Mouse (Mus musculus) forebrain, embryonic 16.5 days (tissue): ENCODE measurements around the gene Clk1. TPM values are rescaled to one million over a fixed set of nuclear protein-coding genes. Genes with fewer than 3 reads are reported as not detected.
A peak's percentile ranks its signal among the peaks of the same experiment; 100 is the strongest.
"Not testable (repeated sequence)": the region's sequence is repeated elsewhere in the genome, so short reads cannot be mapped to it uniquely, and the experiment has no call there.

Source experiments
- ATAC-seq: fragments of 200-750 bp; cut with Nextera tagmentation; 2 replicates; pipeline ENCODE4 v1.8.0; 2017; ENCODE audit warnings: mild to moderate bottlenecking, moderate library complexity
- H3K27ac ChIP-seq: fragments of 300-500 bp; sonication (generic); 2 replicates; pipeline ENCODE4 v1.5.1; 2014; ENCODE audit warnings: low read length, control low read depth
- H3K27me3 ChIP-seq: fragments of 300-500 bp; sonication (generic); replicated peaks from 2 replicates; pipeline ENCODE4 v1.6.1; 2014; ENCODE audit warnings: low read length; ENCODE audit not compliant: control insufficient read depth, insufficient read depth
- H3K36me3 ChIP-seq: fragments of 300-500 bp; sonication (generic); 2 replicates; pipeline ENCODE4 v1.6.1; 2014; ENCODE audit not compliant: control insufficient read depth, insufficient read depth
- H3K4me1 ChIP-seq: fragments of 300-500 bp; sonication (generic); replicated peaks from 2 replicates; pipeline ENCODE4 v1.6.1; 2014; ENCODE audit warnings: low read length; ENCODE audit not compliant: control insufficient read depth, insufficient read depth
- H3K4me2 ChIP-seq: fragments of 300-500 bp; sonication (generic); 2 replicates; pipeline ENCODE4 v1.6.1; 2014; ENCODE audit warnings: mild to moderate bottlenecking, low read length, control low read depth
- H3K4me3 ChIP-seq: fragments of 300-500 bp; sonication (generic); replicated peaks from 2 replicates; pipeline ENCODE4 v1.5.1; 2014; ENCODE audit warnings: mild to moderate bottlenecking, low read length, control low read depth
- H3K9ac ChIP-seq: fragments of 300-500 bp; sonication (generic); replicated peaks from 2 replicates; pipeline ENCODE4 v1.6.1; 2014; ENCODE audit warnings: low read depth, low read length, control low read depth
- H3K9me3 ChIP-seq: fragments of 300-500 bp; sonication (generic); 2 replicates; pipeline ENCODE4 v1.6.1; 2016; ENCODE audit warnings: low read length; ENCODE audit not compliant: control insufficient read depth
- WGBS: fragments of 180-500 bp; shearing (Covaris S2); extraction: QIAGEN DNeasy Blood & Tissue Kit; methylation state at CpG from one replicate; pipeline ENCODE4 v1.1.7; 2014; 5-methylcytosine and 5-hydroxymethylcytosine counted together
- polyA plus RNA-seq: library from polyadenylated mRNA; unstranded; fragments of >200 nt; fragmentation: Nextera tagmentation; extraction: Ambion mirVana; gene quantifications from 2 replicates; pipeline ENCODE4 v1.2.1, GENCODE M21; 2015

The Clk1 gene
- polyA plus RNA-seq, 1 experiment from 2014 or later: 192 TPM

- H3K9me3 ChIP-seq: no peaks in the 10 kb centered on the region
- peaks cover 25% of the 10 kb centered on the region for H3K36me3 ChIP-seq
- H3K4me2 ChIP-seq: no peak overlapping the region
- no peak overlapping the region for H3K4me3 ChIP-seq
- no peak overlapping the region for H3K9ac ChIP-seq
- no peak overlapping the region for H3K27ac ChIP-seq
- H3K4me1 ChIP-seq: peaks cover 22% of the 10 kb centered on the region
- no peaks in the 10 kb centered on the region for H3K27me3 ChIP-seq
- 95% methylated on average over 3 of the region's 3 CpGs for WGBS
- ATAC-seq: no peak
These were observed 28.5 kb downstream of the Clk1 start for GRCm38 (mm10) chr1:58395341-58395740.

GRCm38 (mm10) chr1:58393284-58394195, 30.3 kb downstream of the Clk1 start:
- Histone ChIP-seq H3K4me1 (peaks cover 22% of the 10 kb centered on the region), H3K27me3 (no peaks in the 10 kb centered on the region), H3K4me2 (peak overlapping the region; percentile 70), H3K27ac (peak overlapping the region; percentile 99), H3K9ac (peak overlapping the region; percentile 99), H3K9me3 (no peaks in the 10 kb centered on the region), H3K4me3 (peak overlapping the region; percentile 83), H3K36me3 (peaks cover 23% of the 10 kb centered on the region)
- WGBS: 2% methylated on average over 60 of the region's 90 CpGs
- ATAC-seq: peak; percentile 63

DNA sequence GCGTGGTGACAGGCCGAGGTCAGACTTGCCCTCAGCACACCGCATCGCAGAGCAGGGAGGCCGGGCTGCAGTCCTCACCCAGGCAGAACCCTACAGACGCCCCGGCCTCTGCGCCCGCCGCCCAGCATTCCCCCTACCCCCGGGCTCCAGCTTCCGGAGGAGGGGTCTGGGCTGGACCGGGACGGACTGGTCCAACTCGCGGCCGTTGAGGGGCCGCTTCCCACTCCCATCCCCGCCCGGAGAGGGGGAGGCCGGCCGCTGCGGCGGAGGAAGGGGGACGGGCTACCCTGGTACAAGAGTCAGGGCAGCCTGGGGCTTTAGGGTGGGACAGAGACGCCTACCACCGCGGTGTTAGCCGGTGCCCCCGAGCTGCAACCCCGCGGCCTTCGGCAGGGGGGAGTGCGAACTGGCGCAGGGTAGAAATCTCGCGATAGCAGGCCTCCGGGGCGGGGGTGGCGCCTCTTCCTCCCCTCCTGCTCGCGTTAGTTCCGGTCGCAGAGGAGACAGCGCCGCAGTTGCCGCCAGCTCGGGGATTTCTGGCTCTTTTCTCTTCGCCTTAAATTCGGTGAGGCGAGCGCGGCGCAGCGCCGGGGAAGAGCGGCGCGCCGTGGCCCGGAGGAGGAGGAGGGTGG, 31.1 kb downstream of the Clk1 start, which contains the start of gene Bzw1:
Bzw1 (plus strand) TSS at position 247 of the 632 bp plus-strand sequence.
- Histone ChIP-seq H3K27ac (peak within 1 kb of the TSS; percentile 99), H3K4me1 (peaks cover 22% of the 10 kb centered on the region), H3K9me3 (no peaks in the 10 kb centered on the region), H3K36me3 (peaks cover 20% of the 10 kb centered on the region), H3K9ac (peak within 1 kb of the TSS; percentile 99), H3K4me3 (peak within 1 kb of the TSS; percentile 83), H3K27me3 (no peaks in the 10 kb centered on the region), H3K4me2 (peak within 1 kb of the TSS; percentile 70)
- under 1% methylated on average over 51 of the region's 61 CpGs for WGBS
- ATAC-seq: peak; percentile 98

DNA sequence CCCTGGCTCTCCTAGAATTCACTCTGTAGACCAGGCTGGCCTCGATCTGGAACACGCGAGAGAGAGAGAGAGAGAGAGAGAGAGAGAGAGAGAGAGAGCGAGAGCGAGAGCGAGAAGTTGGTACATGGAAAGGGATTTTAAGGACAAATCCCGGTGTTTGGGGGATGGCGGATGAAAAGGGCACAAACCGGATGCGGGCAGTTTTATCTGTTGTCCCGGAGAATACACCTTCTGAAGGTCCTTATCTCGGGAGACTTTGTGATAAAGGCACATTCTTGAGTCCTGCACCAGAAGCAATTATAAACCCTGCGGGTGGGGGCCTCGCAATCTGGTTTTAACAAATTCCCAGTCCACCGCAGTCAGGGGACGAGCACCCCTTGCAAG, 31.6 kb downstream of the Clk1 start:
- H3K9ac ChIP-seq: peak overlapping the region; percentile 99
- no peaks in the 10 kb centered on the region for H3K27me3 ChIP-seq
- peak overlapping the region; percentile 62 for H3K4me2 ChIP-seq
- peaks cover 22% of the 10 kb centered on the region for H3K4me1 ChIP-seq
- ATAC-seq: no peak
- H3K9me3 ChIP-seq: no peaks in the 10 kb centered on the region
- H3K27ac ChIP-seq: peak overlapping the region; percentile 99
- peaks cover 19% of the 10 kb centered on the region for H3K36me3 ChIP-seq
- under 1% methylated on average over 16 of the region's 16 CpGs for WGBS
- H3K4me3 ChIP-seq: peak overlapping the region; percentile 83

- ATAC-seq: no peak
- WGBS: 42% methylated on average over 19 of the region's 19 CpGs
- Histone ChIP-seq H3K27me3 (no peaks in the 10 kb centered on the region), H3K27ac (peak overlapping the region; percentile 99; the same call in 1 of the 2 replicates), H3K4me2 (peak overlapping the region; percentile 62), H3K9ac (peak overlapping the region; percentile 99), H3K4me3 (peak overlapping the region; percentile 83), H3K4me1 (peaks cover 22% of the 10 kb centered on the region), H3K9me3 (no peaks in the 10 kb centered on the region), H3K36me3 (peaks cover 15% of the 10 kb centered on the region)
These were observed 32.2 kb downstream of the Clk1 start for GRCm38 (mm10) chr1:58391421-58392267.

GRCm38 (mm10) chr1:58382586-58383281, 41.1 kb downstream of the Clk1 start:
- no peak for ATAC-seq
- Histone ChIP-seq H3K27me3 (no peaks in the 10 kb centered on the region), H3K9ac (no peak overlapping the region), H3K4me2 (no peak overlapping the region), H3K4me1 (no peaks in the 10 kb centered on the region), H3K36me3 (no peaks in the 10 kb centered on the region), H3K27ac (no peak overlapping the region), H3K9me3 (no peaks in the 10 kb centered on the region), H3K4me3 (no peak overlapping the region)
- 85% methylated on average over 5 of the region's 5 CpGs for WGBS

DNA sequence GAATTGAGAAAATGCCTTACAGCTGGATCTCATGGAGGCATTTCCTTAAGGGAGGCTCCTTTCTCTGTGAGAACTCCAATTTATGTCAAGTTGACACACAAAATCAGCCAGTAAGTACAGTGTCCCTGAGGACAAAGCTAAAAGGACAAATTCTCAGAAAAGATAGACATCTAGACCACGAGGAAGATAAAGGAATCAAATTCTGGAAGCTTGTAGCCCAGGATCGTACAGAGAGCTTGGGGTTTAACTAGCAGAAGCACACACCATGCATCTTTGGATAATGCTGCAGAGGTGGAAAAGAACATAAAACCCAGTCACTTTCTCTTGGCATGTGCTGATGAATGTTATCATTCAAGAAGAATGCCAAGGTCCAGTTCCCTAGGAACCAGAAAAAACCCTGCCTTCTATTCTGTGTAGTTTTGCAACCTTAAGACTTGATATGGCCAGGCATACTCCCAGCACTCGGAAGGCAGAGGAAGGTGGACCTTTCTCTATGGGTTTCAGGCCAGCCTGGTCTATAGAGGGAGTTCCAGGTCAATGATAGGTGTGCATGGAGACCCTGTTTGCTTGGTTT, 48.2 kb downstream of the Clk1 start:
- Histone ChIP-seq H3K4me1 (no peaks in the 10 kb centered on the region), H3K9me3 (no peaks in the 10 kb centered on the region), H3K9ac (no peak overlapping the region), H3K4me3 (no peak overlapping the region), H3K4me2 (no peak overlapping the region), H3K27ac (no peak overlapping the region), H3K27me3 (no peaks in the 10 kb centered on the region), H3K36me3 (no peaks in the 10 kb centered on the region)
- WGBS: 71% methylated on average over 3 of the region's 3 CpGs
- ATAC-seq: no peak

DNA sequence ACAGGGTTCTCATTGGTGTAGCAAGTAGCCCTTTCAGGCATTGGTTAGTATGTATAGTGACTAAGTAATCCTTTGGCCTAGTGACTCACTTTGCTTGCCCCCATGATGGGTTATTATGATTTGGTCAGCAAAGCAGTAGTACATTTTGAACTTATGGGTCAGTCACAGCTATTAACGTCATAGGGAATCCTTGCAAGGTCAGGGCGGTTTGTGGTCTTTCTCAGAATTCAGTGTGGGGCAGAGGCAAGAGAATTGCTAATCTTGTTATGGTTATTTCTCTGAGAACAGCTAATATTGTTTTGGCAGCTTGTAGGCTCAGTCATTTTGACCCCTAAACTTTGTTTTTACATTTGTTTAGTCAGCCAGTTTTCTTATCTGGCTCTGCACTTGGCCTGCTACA, 49.6 kb downstream of the Clk1 start:
- H3K4me2 ChIP-seq, H3K27me3 ChIP-seq, H3K27ac ChIP-seq, H3K9ac ChIP-seq, H3K36me3 ChIP-seq, H3K9me3 ChIP-seq, H3K4me3 ChIP-seq, H3K4me1 ChIP-seq, ATAC-seq: not testable (repeated sequence)
- WGBS: 90% methylated on average over 2 of the region's 2 CpGs
